Mouse (Mus musculus) liver, embryonic 16.5 days (tissue): Measurements from ENCODE around the gene Adam11. TPM values are rescaled to one million over a fixed set of nuclear protein-coding genes. Genes with fewer than 3 reads are reported as not detected.
A peak's percentile ranks its signal among the peaks of the same experiment; 100 is the strongest.
"Not testable (repeated sequence)": the region's sequence is repeated elsewhere in the genome, so short reads cannot be mapped to it uniquely, and the experiment has no call there.

ENCODE experiments used
- ATAC-seq: fragments of 200-750 bp; cut with Nextera tagmentation; 2 replicates; pipeline ENCODE4 v1.8.0; 2017; ENCODE audit warnings: low read depth, mild to moderate bottlenecking, moderate number of reproducible peaks, moderate library complexity
- H3K27ac ChIP-seq: fragments of 300-500 bp; sonication (generic); 2 replicates; pipeline ENCODE4 v1.5.1; 2014; ENCODE audit warnings: mild to moderate bottlenecking, low read length
- H3K27me3 ChIP-seq: fragments of 300-500 bp; sonication (generic); 2 replicates; pipeline ENCODE4 v1.6.1; 2014; ENCODE audit warnings: low read depth, low read length, mixed read lengths; ENCODE audit not compliant: control insufficient read depth, insufficient read depth
- H3K36me3 ChIP-seq: fragments of 300-500 bp; sonication (generic); 2 replicates; pipeline ENCODE4 v1.6.1; 2014; ENCODE audit warnings: mild to moderate bottlenecking; ENCODE audit not compliant: control insufficient read depth, insufficient read depth
- H3K4me1 ChIP-seq: fragments of 300-500 bp; sonication (generic); 2 replicates; pipeline ENCODE4 v1.6.1; 2014; ENCODE audit warnings: low read depth, low read length, mixed read lengths; ENCODE audit not compliant: control insufficient read depth
- H3K4me2 ChIP-seq: fragments of 300-500 bp; sonication (generic); 2 replicates; pipeline ENCODE4 v1.6.1; 2014; ENCODE audit warnings: low read depth, low read length, mixed read lengths
- H3K4me3 ChIP-seq: fragments of 300-500 bp; sonication (generic); 2 replicates; pipeline ENCODE4 v1.5.1; 2014; ENCODE audit warnings: low read depth, mild to moderate bottlenecking, low read length
- H3K9ac ChIP-seq: fragments of 300-500 bp; sonication (generic); 2 replicates; pipeline ENCODE4 v1.6.1; 2014; ENCODE audit warnings: low read depth, low read length
- H3K9me3 ChIP-seq: fragments of 300-500 bp; sonication (generic); replicated peaks from 2 replicates; pipeline ENCODE4 v1.6.1; 2016; ENCODE audit warnings: low read length; ENCODE audit not compliant: control insufficient read depth
- WGBS: fragments of 180-500 bp; shearing (Covaris S2); extraction: QIAGEN DNeasy Blood & Tissue Kit; methylation state at CpG from one replicate; pipeline ENCODE4 v1.1.7; 2014; ENCODE audit not compliant: insufficient replicate concordance; 5-methylcytosine and 5-hydroxymethylcytosine counted together
- polyA plus RNA-seq: library from polyadenylated mRNA; unstranded; fragments of >200 nt; fragmentation: Nextera tagmentation; extraction: Ambion mirVana; gene quantifications from 2 replicates; pipeline ENCODE4 v1.2.1, GENCODE M21; 2015

Adam11 gene
- 0.08 and 0.35 TPM in 2 replicates for polyA plus RNA-seq

GRCm38 (mm10) chr11:102761309-102762210, at the start of gene Adam11:
Gene Adam11, plus strand, starts transcription at chr11:102761439.
- H3K27me3 ChIP-seq, result peaks cover 43% of the 10 kb centered on the region
- no peak within 1 kb of the TSS for H3K9ac ChIP-seq
- no peak for ATAC-seq
- H3K9me3 ChIP-seq, result no peaks in the 10 kb centered on the region
- no peaks in the 10 kb centered on the region; the same call in 1 of the 2 replicates for H3K4me1 ChIP-seq
- H3K4me2 ChIP-seq, result peak within 1 kb of the TSS; percentile 75
- under 1% methylated on average over 62 of the region's 76 CpGs for WGBS
- H3K36me3 ChIP-seq, result no peaks in the 10 kb centered on the region
- peak within 1 kb of the TSS; percentile 57 for H3K4me3 ChIP-seq
- H3K27ac ChIP-seq, result no peak within 1 kb of the TSS

GRCm38 (mm10) chr11:102712411-102712810, 48.8 kb upstream of the Adam11 start:
- no peak overlapping the region for H3K9ac ChIP-seq
- no peak overlapping the region for H3K27ac ChIP-seq
- 71% methylated on average over 4 of the region's 4 CpGs for WGBS
- H3K36me3 ChIP-seq, result no peaks in the 10 kb centered on the region
- no peaks in the 10 kb centered on the region for H3K4me1 ChIP-seq
- no peaks in the 10 kb centered on the region for H3K27me3 ChIP-seq
- H3K9me3 ChIP-seq, result no peaks in the 10 kb centered on the region
- ATAC-seq, result no peak
- H3K4me3 ChIP-seq, result no peak overlapping the region
- H3K4me2 ChIP-seq, result no peak overlapping the region

GRCm38 (mm10) chr11:102714578-102714977, 46.7 kb upstream of the Adam11 start:
- not testable (repeated sequence) for H3K9ac ChIP-seq, ATAC-seq

GRCm38 (mm10) chr11:102716135-102716534, 45.1 kb upstream of the Adam11 start:
- Histone ChIP-seq H3K4me2 (no peak overlapping the region), H3K9me3 (no peaks in the 10 kb centered on the region), H3K27me3 (no peaks in the 10 kb centered on the region), H3K4me1 (no peaks in the 10 kb centered on the region), H3K4me3 (no peak overlapping the region), H3K27ac (no peak overlapping the region), H3K9ac (no peak overlapping the region), H3K36me3 (no peaks in the 10 kb centered on the region)
- WGBS, result 64% methylated on average over 7 of the region's 7 CpGs
- ATAC-seq, result no peak

More at GRCm38 (mm10) chr11:102714578-102714977, 46.7 kb upstream of the Adam11 start:
- H3K4me2 ChIP-seq, H3K27ac ChIP-seq, H3K9me3 ChIP-seq, H3K4me1 ChIP-seq, H3K27me3 ChIP-seq, H3K4me3 ChIP-seq, H3K36me3 ChIP-seq: not testable (repeated sequence)
- 54% methylated on average over 2 of the region's 2 CpGs for WGBS

- no peaks in the 10 kb centered on the region for H3K27me3 ChIP-seq
- H3K4me2 ChIP-seq, result no peak overlapping the region
- ATAC-seq, result no peak
- H3K4me1 ChIP-seq, result no peaks in the 10 kb centered on the region
- no peak overlapping the region for H3K9ac ChIP-seq
- no peak overlapping the region for H3K4me3 ChIP-seq
- H3K36me3 ChIP-seq, result no peaks in the 10 kb centered on the region
- H3K27ac ChIP-seq, result no peak overlapping the region
- no peaks in the 10 kb centered on the region for H3K9me3 ChIP-seq
- 13% methylated on average over 3 of the region's 3 CpGs for WGBS
These were observed 35.7 kb upstream of the Adam11 start for GRCm38 (mm10) chr11:102725574-102725973.

- Histone ChIP-seq H3K9me3 (no peaks in the 10 kb centered on the region), H3K27me3 (no peaks in the 10 kb centered on the region), H3K27ac (no peak overlapping the region), H3K36me3 (no peaks in the 10 kb centered on the region), H3K9ac (no peak overlapping the region), H3K4me2 (no peak overlapping the region), H3K4me3 (no peak overlapping the region), H3K4me1 (no peaks in the 10 kb centered on the region)
- WGBS, result 23% methylated on average over 7 of the region's 7 CpGs
- no peak for ATAC-seq
These were observed 32.6 kb upstream of the Adam11 start for GRCm38 (mm10) chr11:102728614-102729013.

GRCm38 (mm10) chr11:102729835-102730234, 31.4 kb upstream of the Adam11 start:
- Histone ChIP-seq H3K9me3 (no peaks in the 10 kb centered on the region), H3K27me3 (no peaks in the 10 kb centered on the region), H3K4me2 (no peak overlapping the region), H3K9ac (no peak overlapping the region), H3K4me1 (no peaks in the 10 kb centered on the region), H3K27ac (no peak overlapping the region), H3K4me3 (no peak overlapping the region), H3K36me3 (no peaks in the 10 kb centered on the region)
- ATAC-seq, result no peak
- 57% methylated on average over 3 of the region's 3 CpGs for WGBS

- ATAC-seq, result no peak
- no peaks in the 10 kb centered on the region for H3K27me3 ChIP-seq
- H3K27ac ChIP-seq, result no peak overlapping the region
- no peaks in the 10 kb centered on the region for H3K9me3 ChIP-seq
- H3K4me1 ChIP-seq, result no peaks in the 10 kb centered on the region
- WGBS, result 25% methylated on average over 6 of the region's 6 CpGs
- H3K9ac ChIP-seq, result no peak overlapping the region
- no peak overlapping the region for H3K4me3 ChIP-seq
- no peaks in the 10 kb centered on the region for H3K36me3 ChIP-seq
- no peak overlapping the region for H3K4me2 ChIP-seq
These were observed 29.9 kb upstream of the Adam11 start for GRCm38 (mm10) chr11:102731366-102731765.

- Histone ChIP-seq H3K9me3 (no peaks in the 10 kb centered on the region), H3K27me3 (no peaks in the 10 kb centered on the region), H3K9ac (no peak overlapping the region), H3K4me2 (no peak overlapping the region), H3K4me1 (no peaks in the 10 kb centered on the region), H3K4me3 (no peak overlapping the region), H3K36me3 (no peaks in the 10 kb centered on the region), H3K27ac (no peak overlapping the region)
- WGBS, result 72% methylated on average over 5 of the region's 5 CpGs
- no peak for ATAC-seq
These were observed 28.1 kb upstream of the Adam11 start for GRCm38 (mm10) chr11:102733146-102733545.
